Mouse (Mus musculus): ENCODE measurements at regions not wholly inside any gene's neighbourhood (a gene's known extent, or its start where the extent isn't known, plus 50 kb on each side); places are given as distances from the start of the nearest gene placed in this dataset.

DNA sequence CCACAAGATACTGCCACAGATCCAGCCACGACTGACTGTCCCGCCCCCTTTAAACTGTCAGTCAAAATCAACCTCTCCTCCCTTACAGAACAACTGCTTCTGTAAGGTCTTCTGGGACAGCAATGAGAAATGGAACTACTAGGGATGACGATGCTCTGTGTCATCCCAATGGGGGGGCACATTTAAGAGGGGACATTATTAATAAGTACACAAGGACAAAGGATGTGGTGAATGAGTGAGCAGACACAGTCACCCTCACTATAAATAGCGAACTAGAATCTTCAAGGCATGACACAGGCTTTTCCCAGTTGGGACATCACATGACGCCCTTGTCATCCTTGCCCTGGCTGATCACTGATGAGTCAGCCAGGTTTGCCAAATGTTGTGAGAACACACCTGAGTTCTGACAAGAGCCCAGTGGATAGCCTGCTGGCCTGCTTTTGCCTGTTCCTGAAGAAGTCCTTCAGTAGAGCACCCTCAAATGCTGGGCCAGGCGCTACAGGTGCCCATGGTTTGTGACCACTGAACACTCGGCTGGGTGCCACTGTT, 58.0 kb upstream of the Tmem252 start:
- TF ChIP-seq CTCF (IDR thresholded peaks at IDR 0.05; ENCODE audit: low read depth, low read length) (no peak), POLR2A (IDR thresholded peaks at IDR 0.05; ENCODE audit: borderline replicate concordance, low read depth, low read length) (no peak)
